Mouse (Mus musculus) adrenal gland (tissue): Measurements from ENCODE around the gene Fgfr2.

Experiments used
- intact Hi-C: fragments of 180-260 bp; cut with DNase I; formaldehyde crosslinking; loops from one replicate; pipeline ENCODE4 v1.15.1; 2025

Gene Fgfr2

GRCm38 (mm10) chr7:131265851-131266250 is 1857.3 kb downstream of the Fgfr2 start:
- intact Hi-C loops = no loop called here

GRCm38 (mm10) chr7:131264251-131264650 is 1858.9 kb downstream of the Fgfr2 start:
- intact Hi-C loops = no loop called here

- intact Hi-C loops = no loop called here
Observed at GRCm38 (mm10) chr7:131260946-131261345, 1862.2 kb downstream of the Fgfr2 start.

- intact Hi-C loops = no loop called here
Observed at GRCm38 (mm10) chr7:131257309-131257708, 1865.8 kb downstream of the Fgfr2 start.

- intact Hi-C loops = no loop called here
Observed at GRCm38 (mm10) chr7:131256841-131257240, 1866.3 kb downstream of the Fgfr2 start.

GRCm38 (mm10) chr7:131244993-131245392 is 1878.2 kb downstream of the Fgfr2 start:
- intact Hi-C loops = no loop called here

- intact Hi-C loops = no loop called here
Observed at GRCm38 (mm10) chr7:131236091-131236490, 1887.1 kb downstream of the Fgfr2 start.

GRCm38 (mm10) chr7:131223086-131223485 is 1900.1 kb downstream of the Fgfr2 start:
- intact Hi-C loops = no loop called here

GRCm38 (mm10) chr7:131187996-131188395 is 1935.2 kb downstream of the Fgfr2 start:
- intact Hi-C loops = no loop called here

GRCm38 (mm10) chr7:131187047-131187446 is 1936.1 kb downstream of the Fgfr2 start:
- intact Hi-C loops = no loop called here

GRCm38 (mm10) chr7:131184339-131184738 is 1938.8 kb downstream of the Fgfr2 start:
- intact Hi-C loops = no loop called here

GRCm38 (mm10) chr7:131182685-131183084 is 1940.5 kb downstream of the Fgfr2 start:
- intact Hi-C loops = no loop called here

GRCm38 (mm10) chr7:131174121-131174520 is 1949.0 kb downstream of the Fgfr2 start, which contains the start of gene 5430419D17Rik:
Gene 5430419D17Rik, plus strand, starts transcription at chr7:131174402.
- intact Hi-C loops = no loop called here

GRCm38 (mm10) chr7:131169099-131169498 is 1954.1 kb downstream of the Fgfr2 start:
- intact Hi-C loops = no loop called here

GRCm38 (mm10) chr7:131167771-131168170 is 1955.4 kb downstream of the Fgfr2 start:
- intact Hi-C loops = no loop called here

GRCm38 (mm10) chr7:131162251-131162650 is 1960.9 kb downstream of the Fgfr2 start:
- intact Hi-C loops = no loop called here

GRCm38 (mm10) chr7:131153044-131153443 is 1970.1 kb downstream of the Fgfr2 start:
- intact Hi-C loops = no loop called here

GRCm38 (mm10) chr7:131150179-131150578 is 1973.0 kb downstream of the Fgfr2 start:
- intact Hi-C loops = no loop called here

GRCm38 (mm10) chr7:131146214-131146613 is 1976.9 kb downstream of the Fgfr2 start, which contains the start of gene 4933402N03Rik:
Gene 4933402N03Rik, minus strand, starts transcription at chr7:131146314.
- intact Hi-C loops = no loop called here

GRCm38 (mm10) chr7:131133181-131133580 is 1990.0 kb downstream of the Fgfr2 start:
- intact Hi-C loops = no loop called here

- intact Hi-C loops = no loop called here
Observed at GRCm38 (mm10) chr7:131130021-131130420, 1993.1 kb downstream of the Fgfr2 start.

GRCm38 (mm10) chr7:131122210-131122807 is 2000.8 kb downstream of the Fgfr2 start:
- intact Hi-C loops = no loop called here

GRCm38 (mm10) chr7:131114434-131114833 is 2008.7 kb downstream of the Fgfr2 start:
- intact Hi-C loops = no loop called here
